Mouse (Mus musculus) urinary bladder, postnatal 4 days (tissue): ENCODE measurements around the gene Nxpe5.

Source experiments
- DNase-seq, 2 experiments: peaks; one replicate each; pipeline ENCODE4 v3.0.0; 2021 to 2022; ENCODE audit warnings: low spot score in 2 of 2

The Nxpe5 gene

GRCm38 (mm10) chr5:138275216-138276050 is 49.7 kb downstream of the Nxpe5 start:
- no peak for DNase-seq

- DNase-seq: no peak
These were observed 52.3 kb downstream of the Nxpe5 start for GRCm38 (mm10) chr5:138277994-138278393.

- peak; percentile 88 to 90 for DNase-seq
These were observed 54.1 kb downstream of the Nxpe5 start, which contains the start of the genes Gm43720, Gpc2 and Stag3 for GRCm38 (mm10) chr5:138279585-138280424. Gene Gm43720 (minus strand): TSS chr5:138279958. Gene Gpc2 (minus strand): TSS chr5:138280005. Gene Stag3 (plus strand): TSS chr5:138280240.

GRCm38 (mm10) chr5:138280425-138280768 is 54.7 kb downstream of the Nxpe5 start:
- DNase-seq: no peak

- DNase-seq: no peak
These were observed 55.1 kb downstream of the Nxpe5 start for GRCm38 (mm10) chr5:138280829-138281228.

GRCm38 (mm10) chr5:138281798-138282197 is 56.1 kb downstream of the Nxpe5 start:
- no peak for DNase-seq

GRCm38 (mm10) chr5:138283540-138283939 is 57.8 kb downstream of the Nxpe5 start:
- no peak for DNase-seq

GRCm38 (mm10) chr5:138287861-138288260 is 62.2 kb downstream of the Nxpe5 start:
- no peak for DNase-seq

- DNase-seq: no peak
These were observed 65.9 kb downstream of the Nxpe5 start for GRCm38 (mm10) chr5:138291638-138292037.

- no peak for DNase-seq
These were observed 68.5 kb downstream of the Nxpe5 start for GRCm38 (mm10) chr5:138294158-138294557.

- DNase-seq: no peak
These were observed 73.9 kb downstream of the Nxpe5 start for GRCm38 (mm10) chr5:138299613-138300012.
